Mouse (Mus musculus) ZHBTc4 (cell line): ENCODE data around the gene Smox.

Experiments
- DNase-seq: peaks from one replicate; pipeline ENCODE4 v3.0.0-alpha.2; 2011; ENCODE audit warnings: low read depth, low spot score

Smox gene

DNA sequence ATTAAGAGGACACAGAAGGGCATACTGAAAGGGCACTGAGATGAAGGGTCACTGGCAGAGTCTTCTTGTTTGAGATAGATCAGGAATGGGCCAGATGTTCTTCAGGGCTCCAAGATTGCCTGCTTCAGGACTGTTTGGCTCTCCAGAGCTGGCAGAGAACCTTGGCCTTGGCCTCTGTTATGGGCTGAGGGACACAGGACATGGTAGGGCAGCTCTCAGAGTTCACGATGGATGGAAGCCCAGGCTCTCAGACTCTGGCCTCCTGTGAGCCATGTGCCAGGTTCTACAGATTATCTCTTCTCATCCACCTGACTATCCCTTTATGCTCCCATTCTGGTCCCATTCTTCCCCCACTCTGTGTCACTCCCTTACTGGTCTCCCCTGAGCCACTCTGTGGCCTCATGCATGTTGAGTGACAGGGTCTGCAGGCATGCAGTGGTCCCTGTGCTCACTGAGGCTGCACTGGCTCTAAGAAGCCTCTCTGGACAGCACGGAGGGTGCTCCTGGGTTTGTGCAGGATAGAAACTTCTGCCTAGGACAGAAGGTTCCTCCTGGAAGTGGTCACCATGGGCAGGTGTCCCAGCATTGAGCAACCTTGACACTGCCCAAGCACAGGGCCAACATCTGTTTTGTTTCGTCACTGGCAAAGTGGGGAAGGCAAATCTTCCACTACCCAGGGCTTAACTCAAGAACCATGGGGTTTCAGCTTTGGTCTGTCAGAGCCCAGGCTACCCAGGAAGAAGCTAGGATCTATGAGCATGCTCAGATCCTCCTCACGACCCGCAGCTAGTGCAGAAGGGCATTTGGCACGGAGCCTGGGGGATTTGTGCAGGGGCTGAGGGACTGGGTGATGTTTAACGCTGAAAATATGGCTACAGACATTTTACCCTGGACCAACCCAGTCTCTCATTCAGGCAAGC, 60.7 kb downstream of the Smox start:
- no peak for DNase-seq

DNA sequence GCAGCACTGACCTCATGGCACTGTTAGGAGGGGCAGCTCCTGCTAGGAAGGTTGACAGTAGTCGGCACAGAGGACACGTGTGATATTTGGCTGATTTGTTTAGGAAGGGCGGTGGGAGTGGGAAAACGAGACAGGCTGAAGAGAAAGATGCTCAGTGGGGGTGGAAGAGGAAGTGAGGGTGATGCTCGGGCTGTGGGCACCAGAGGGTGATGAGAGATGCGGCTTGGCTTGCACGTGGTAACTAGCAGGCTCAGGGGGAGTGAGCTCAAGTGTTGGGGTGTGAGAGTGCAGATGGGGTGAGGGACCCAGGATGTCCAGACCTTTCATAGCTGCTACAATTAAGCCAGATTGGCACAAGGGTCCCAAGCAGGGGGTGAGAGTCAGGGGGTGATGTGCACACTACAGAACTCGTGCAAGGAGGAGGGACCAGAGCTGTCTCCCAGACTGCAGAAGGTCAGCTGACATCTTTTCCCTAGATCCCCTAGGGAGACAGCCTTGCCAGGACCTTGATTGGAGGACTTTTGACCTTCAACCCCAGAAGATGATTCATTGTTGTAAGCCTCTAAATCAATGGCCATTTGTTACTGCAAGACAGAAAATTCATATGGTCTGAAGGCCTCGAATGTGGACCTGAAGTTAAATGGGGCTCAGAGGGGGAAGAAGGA, 61.6 kb downstream of the Smox start:
- no peak for DNase-seq

DNA sequence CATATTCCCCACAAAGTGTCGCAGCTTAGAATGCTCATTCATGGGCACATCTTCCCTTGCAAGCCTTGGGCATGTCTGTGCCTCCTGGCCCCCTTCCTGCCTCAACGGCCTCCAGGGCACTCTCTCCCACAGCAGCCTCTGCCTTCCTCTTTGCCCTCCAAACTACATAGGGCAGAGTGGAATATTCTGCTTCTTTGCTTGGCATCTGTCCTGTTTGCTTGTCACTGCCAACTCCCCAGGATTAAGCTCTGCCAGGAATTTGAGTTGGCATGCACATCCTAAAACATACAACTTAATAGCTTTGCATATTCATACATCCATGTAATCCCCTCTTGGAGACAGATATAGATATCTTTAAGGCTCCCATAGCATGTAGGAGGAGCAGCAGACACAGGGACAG, 66.6 kb downstream of the Smox start:
- DNase-seq = no peak

DNA sequence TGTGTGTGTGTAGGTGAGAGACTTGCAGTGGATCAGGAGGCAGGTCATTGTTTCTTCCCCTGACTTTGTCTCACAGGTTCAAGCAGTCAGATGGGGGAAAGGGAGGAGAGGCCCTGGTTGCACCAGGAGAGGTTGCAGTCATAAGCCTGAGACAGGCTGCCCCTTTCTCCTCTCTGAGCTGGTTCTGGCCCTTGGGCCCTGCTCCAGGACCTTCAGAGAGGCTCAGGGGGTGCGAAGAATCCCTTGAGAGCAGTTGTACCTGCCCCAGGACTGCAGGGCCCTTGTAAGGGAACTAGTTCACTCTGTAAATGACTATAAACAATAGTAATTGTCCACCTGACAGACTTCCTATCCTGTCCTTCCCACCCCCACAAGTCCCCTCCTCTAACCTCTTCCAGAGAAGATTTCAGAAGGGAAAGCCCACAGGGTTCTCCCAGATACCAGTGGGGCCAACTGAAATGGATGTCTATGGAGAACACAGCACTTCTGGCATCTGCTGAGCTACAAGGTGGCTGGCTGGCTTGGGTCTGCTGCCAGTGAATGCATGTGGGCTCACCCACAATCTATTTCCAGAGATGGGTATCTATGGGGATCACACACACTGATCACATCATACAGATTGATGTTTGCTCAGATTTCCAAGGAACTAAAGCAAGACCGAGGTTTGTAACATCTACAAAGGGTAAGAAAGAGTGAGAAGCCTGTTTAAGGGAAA, 69.1 kb downstream of the Smox start:
- DNase-seq = no peak

DNA sequence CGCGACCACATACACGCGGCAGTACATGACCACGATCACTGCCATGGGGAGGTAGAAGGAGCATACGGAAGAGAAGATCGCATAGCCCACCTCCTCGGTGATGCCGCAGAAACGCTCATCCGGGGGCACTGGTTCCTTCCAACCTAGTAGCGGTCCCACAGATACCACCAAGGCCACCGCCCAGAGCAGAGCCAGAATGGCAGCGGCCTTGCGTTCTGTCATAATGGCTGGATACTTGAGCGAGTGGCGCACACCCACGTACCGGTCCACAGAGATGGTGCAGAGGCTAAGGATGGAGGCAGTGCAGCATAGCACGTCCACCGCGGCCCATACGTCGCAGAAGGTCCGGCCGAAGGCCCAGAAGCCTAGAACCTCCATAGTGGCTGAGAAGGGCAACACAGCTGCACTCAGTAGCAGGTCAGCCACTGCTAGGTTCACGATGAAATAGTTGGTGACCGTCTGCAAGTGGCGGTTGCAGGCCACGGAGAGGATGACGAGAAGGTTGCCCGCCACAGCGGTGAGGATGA, 70.1 kb downstream of the Smox start:
- DNase-seq = peak; percentile 54

DNA sequence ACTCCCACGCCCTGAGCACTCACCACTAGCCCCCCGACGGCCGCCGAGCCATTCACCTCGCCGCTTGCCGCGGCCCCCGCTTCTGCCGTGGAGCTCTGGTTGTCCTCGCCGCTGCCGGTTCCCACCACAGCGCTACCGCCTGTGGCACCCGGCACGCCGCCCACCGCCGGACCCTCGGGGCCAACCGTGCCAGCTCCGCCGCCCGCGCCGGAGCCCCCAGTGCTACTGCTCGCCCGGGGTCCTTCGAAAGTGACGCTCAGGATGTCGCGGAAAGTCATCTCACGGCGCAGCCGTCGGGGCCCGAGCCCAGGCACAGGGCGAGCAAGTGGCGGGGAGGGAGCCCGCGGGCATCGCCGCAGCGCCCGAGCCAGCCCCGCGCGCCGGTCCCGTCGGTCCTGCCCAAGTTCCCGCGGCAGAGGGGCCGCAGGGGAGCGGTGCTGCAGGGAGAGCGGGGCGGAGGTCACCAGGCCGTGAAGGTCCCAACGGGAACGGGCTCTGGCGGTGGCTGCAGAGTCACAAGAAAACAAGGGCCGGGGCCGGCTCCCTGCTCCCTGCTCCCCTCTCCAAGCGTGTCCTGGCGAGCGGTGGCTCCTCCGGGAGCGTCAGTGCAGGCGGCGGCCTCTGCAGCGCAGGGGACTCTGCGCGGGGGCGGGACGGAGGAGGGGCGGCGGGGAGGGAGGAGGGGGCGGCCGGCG, 70.7 kb downstream of the Smox start, which contains the start of gene Adra1d:
TSS of gene Adra1d (minus strand) at position 393 of the 695 bp plus-strand sequence.
- peak; percentile 69 for DNase-seq

DNA sequence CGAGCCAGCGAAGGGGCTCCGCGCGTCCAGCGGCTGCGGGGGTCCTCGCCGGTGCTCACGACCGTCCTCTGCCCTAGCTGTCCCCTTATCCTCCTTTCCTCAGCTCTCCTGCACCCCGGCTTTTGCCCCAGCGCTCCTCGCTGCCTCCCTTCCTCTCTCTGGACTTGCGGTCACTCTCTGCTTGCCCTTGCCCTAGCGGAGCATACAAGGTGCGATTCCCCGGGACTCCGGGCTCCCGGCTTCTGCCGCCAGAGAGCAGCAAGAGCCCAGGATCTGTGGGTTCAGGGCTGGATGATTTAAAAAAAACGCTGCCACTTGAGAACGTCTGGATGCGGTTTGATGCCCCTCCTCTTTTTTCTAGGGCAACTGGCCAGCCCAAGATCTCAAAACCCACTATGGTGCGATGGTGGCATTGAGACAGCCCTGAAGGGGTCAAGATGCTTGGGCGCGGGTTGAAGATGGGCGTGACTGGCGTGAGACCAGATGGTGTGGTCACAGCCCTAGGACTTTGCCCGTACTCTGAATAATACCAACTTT, 71.4 kb downstream of the Smox start:
- DNase-seq = peak; percentile 79
